Mouse (Mus musculus) heart, postnatal 25 days (tissue): Measurements from ENCODE around the gene Ryr3. TPM values are rescaled to one million over a fixed set of nuclear protein-coding genes. Genes with fewer than 3 reads are reported as not detected.

ENCODE experiments used
- DNase-seq: peaks from one replicate; pipeline ENCODE4 v3.0.0; 2022; ENCODE audit warnings: low spot score
- intact Hi-C: fragments of 180-260 bp; cut with DNase I; formaldehyde crosslinking; loops from one replicate; pipeline ENCODE4 v1.15.1; 2025
- total RNA-seq, 2 experiments: library from RNA; stranded (reverse); gene quantifications; 2 replicates each; pipeline ENCODE4 v1.2.3; 2021

Gene Ryr3
- total RNA-seq, 2 experiments from 2014 or later: 0.94 to 1.3 TPM

GRCm38 (mm10) chr2:112948931-112949330 is 268.0 kb downstream of the Ryr3 start:
- intact Hi-C loops: no loop called here
- DNase-seq: no peak

- no peak for DNase-seq
These were observed 285.1 kb downstream of the Ryr3 start for GRCm38 (mm10) chr2:112931776-112932175.

GRCm38 (mm10) chr2:112913796-112914195 is 303.1 kb downstream of the Ryr3 start:
- no peak for DNase-seq
- intact Hi-C loops: no loop called here

More at GRCm38 (mm10) chr2:112931776-112932175, 285.1 kb downstream of the Ryr3 start:
- intact Hi-C loops: no loop called here

GRCm38 (mm10) chr2:112912611-112913010 is 304.3 kb downstream of the Ryr3 start:
- DNase-seq: no peak
- intact Hi-C loops: no loop called here

GRCm38 (mm10) chr2:112910579-112910978 is 306.3 kb downstream of the Ryr3 start:
- DNase-seq: no peak
- intact Hi-C loops: no loop called here

- DNase-seq: no peak
- intact Hi-C loops: no loop called here
These were observed 307.8 kb downstream of the Ryr3 start for GRCm38 (mm10) chr2:112909142-112909541.

GRCm38 (mm10) chr2:112900747-112901146 is 316.1 kb downstream of the Ryr3 start:
- DNase-seq: no peak
- intact Hi-C loops: no loop called here

- no peak for DNase-seq
- intact Hi-C loops: no loop called here
These were observed 332.3 kb downstream of the Ryr3 start for GRCm38 (mm10) chr2:112884456-112885114.

GRCm38 (mm10) chr2:112881805-112882204 is 335.1 kb downstream of the Ryr3 start:
- intact Hi-C loops: no loop called here
- no peak for DNase-seq

GRCm38 (mm10) chr2:112881376-112881775 is 335.5 kb downstream of the Ryr3 start:
- intact Hi-C loops: no loop called here
- DNase-seq: no peak

GRCm38 (mm10) chr2:112877404-112877803 is 339.5 kb downstream of the Ryr3 start:
- no peak for DNase-seq
- intact Hi-C loops: no loop called here

GRCm38 (mm10) chr2:112866043-112866551 is 350.8 kb downstream of the Ryr3 start:
- DNase-seq: no peak
- intact Hi-C loops: no loop called here

GRCm38 (mm10) chr2:112861792-112862191 is 355.1 kb downstream of the Ryr3 start:
- intact Hi-C loops: no loop called here
- DNase-seq: no peak

GRCm38 (mm10) chr2:112845583-112846512 is 371.0 kb downstream of the Ryr3 start:
- intact Hi-C loops: no loop called here
- DNase-seq: no peak

GRCm38 (mm10) chr2:112842877-112843276 is 374.0 kb downstream of the Ryr3 start:
- DNase-seq: no peak

GRCm38 (mm10) chr2:112831423-112832305 is 385.2 kb downstream of the Ryr3 start:
- intact Hi-C loops: no loop called here

More at GRCm38 (mm10) chr2:112842877-112843276, 374.0 kb downstream of the Ryr3 start:
- intact Hi-C loops: no loop called here

GRCm38 (mm10) chr2:112826571-112826970 is 390.3 kb downstream of the Ryr3 start:
- intact Hi-C loops: no loop called here
- DNase-seq: no peak

More at GRCm38 (mm10) chr2:112831423-112832305, 385.2 kb downstream of the Ryr3 start:
- no peak for DNase-seq

- intact Hi-C loops: no loop called here
- DNase-seq: no peak
These were observed 394.2 kb downstream of the Ryr3 start for GRCm38 (mm10) chr2:112822721-112823120.

- intact Hi-C loops: no loop called here
- no peak for DNase-seq
These were observed 397.8 kb downstream of the Ryr3 start for GRCm38 (mm10) chr2:112819059-112819458.

- DNase-seq: no peak
- intact Hi-C loops: no loop called here
These were observed 399.9 kb downstream of the Ryr3 start for GRCm38 (mm10) chr2:112816976-112817375.
